Mouse (Mus musculus) embryonic facial prominence, embryonic 11.5 days (tissue): ENCODE data around the gene Aldh3a2. TPM values are rescaled to one million over a fixed set of nuclear protein-coding genes. Genes with fewer than 3 reads are reported as not detected.
"Not testable (repeated sequence)": the region's sequence is repeated elsewhere in the genome, so short reads cannot be mapped to it uniquely, and the experiment has no call there.

Experiments
- ATAC-seq: fragments of 200-750 bp; cut with Nextera tagmentation; replicated peaks from 2 replicates; pipeline ENCODE4 v1.8.0; 2017; ENCODE audit warnings: low read depth; ENCODE audit not compliant: insufficient number of reproducible peaks, low FRiP score, low TSS enrichment
- DNase-seq: peaks from one replicate; pipeline ENCODE4 v3.0.0-alpha.2; 2015; ENCODE audit warnings: low spot score
- H3K27ac ChIP-seq: fragments of 300-500 bp; sonication (generic); replicated peaks from 2 replicates; pipeline ENCODE4 v1.5.1; 2014; ENCODE audit warnings: mild to moderate bottlenecking, low read depth, low read length, control low read depth
- H3K27me3 ChIP-seq: fragments of 300-500 bp; sonication (generic); 2 replicates; pipeline ENCODE4 v1.6.1; 2014; ENCODE audit warnings: mild to moderate bottlenecking, low read length, moderate library complexity, mixed read lengths; ENCODE audit not compliant: control insufficient read depth, insufficient read depth
- H3K36me3 ChIP-seq: fragments of 300-500 bp; sonication (generic); replicated peaks from 2 replicates; pipeline ENCODE4 v1.6.1; 2014; ENCODE audit warnings: low read depth, mild to moderate bottlenecking, low read length, moderate library complexity, mixed read lengths; ENCODE audit not compliant: control insufficient read depth, insufficient read depth
- H3K4me1 ChIP-seq: fragments of 300-500 bp; sonication (generic); 2 replicates; pipeline ENCODE4 v1.6.1; 2014; ENCODE audit warnings: low read length, mixed read lengths; ENCODE audit not compliant: control insufficient read depth, insufficient read depth
- H3K4me2 ChIP-seq: fragments of 300-500 bp; sonication (generic); 2 replicates; pipeline ENCODE4 v1.6.1; 2014; ENCODE audit warnings: low read depth, mild to moderate bottlenecking, control low read depth, low read length, moderate library complexity
- H3K4me3 ChIP-seq: fragments of 300-500 bp; sonication (generic); 2 replicates; pipeline ENCODE4 v1.5.1; 2014; ENCODE audit warnings: low read depth, low read length, control low read depth
- H3K9ac ChIP-seq: fragments of 300-500 bp; sonication (generic); replicated peaks from 2 replicates; pipeline ENCODE4 v1.6.1; 2014; ENCODE audit warnings: mild to moderate bottlenecking, control low read depth, low read length
- H3K9me3 ChIP-seq: fragments of 300-500 bp; sonication (generic); replicated peaks from 2 replicates; pipeline ENCODE4 v1.6.1; 2016; ENCODE audit warnings: mild to moderate bottlenecking, low read length, inconsistent platforms, mixed read lengths; ENCODE audit not compliant: control insufficient read depth
- WGBS: fragments of 180-500 bp; shearing (Covaris S2); extraction: QIAGEN DNeasy Blood & Tissue Kit; methylation state at CpG from one replicate; pipeline ENCODE4 v1.1.7; 2014; 5-methylcytosine and 5-hydroxymethylcytosine counted together
- polyA plus RNA-seq: library from polyadenylated mRNA; unstranded; fragments of >200 nt; fragmentation: Nextera tagmentation; extraction: Ambion mirVana; gene quantifications from 2 replicates; pipeline ENCODE4 v1.2.1, GENCODE M21; 2014

Aldh3a2 gene
- polyA plus RNA-seq, 1 experiment from 2014 or later: 22.4 TPM

DNA sequence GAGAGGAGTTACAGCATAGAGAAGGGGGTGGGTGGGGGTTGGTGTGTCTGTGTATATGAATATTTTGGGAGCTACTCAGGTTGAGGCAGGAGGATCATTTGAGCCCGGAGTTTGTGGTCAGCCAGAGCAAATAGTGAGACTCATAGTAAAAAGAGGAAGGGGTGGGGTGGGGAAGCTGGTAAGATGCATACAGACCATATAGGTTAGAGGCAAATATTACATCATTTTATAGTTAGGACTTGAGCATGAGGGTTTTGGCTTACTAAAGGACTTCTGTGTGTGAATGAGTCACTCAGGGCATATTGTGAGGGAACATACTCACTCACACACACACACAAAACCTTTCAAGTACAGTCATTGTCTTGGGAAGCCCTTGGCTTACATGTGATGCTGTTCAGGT, 90.9 kb downstream of the Aldh3a2 start:
- Histone ChIP-seq H3K4me1 (no peaks in the 10 kb centered on the region), H3K9me3 (no peaks in the 10 kb centered on the region), H3K27ac (no peak overlapping the region), H3K9ac (no peak overlapping the region), H3K4me3 (no peak overlapping the region), H3K36me3 (no peaks in the 10 kb centered on the region), H3K27me3 (no peaks in the 10 kb centered on the region), H3K4me2 (no peak overlapping the region)
- ATAC-seq (no peak), DNase-seq (no peak)
- WGBS: 96% methylated on average over 1 of the region's 1 CpGs

- no peak overlapping the region for H3K4me2 ChIP-seq
- 73% methylated on average over 5 of the region's 5 CpGs for WGBS
Measured at GRCm38 (mm10) chr11:61175778-61176177, 91.5 kb downstream of the Aldh3a2 start.

DNA sequence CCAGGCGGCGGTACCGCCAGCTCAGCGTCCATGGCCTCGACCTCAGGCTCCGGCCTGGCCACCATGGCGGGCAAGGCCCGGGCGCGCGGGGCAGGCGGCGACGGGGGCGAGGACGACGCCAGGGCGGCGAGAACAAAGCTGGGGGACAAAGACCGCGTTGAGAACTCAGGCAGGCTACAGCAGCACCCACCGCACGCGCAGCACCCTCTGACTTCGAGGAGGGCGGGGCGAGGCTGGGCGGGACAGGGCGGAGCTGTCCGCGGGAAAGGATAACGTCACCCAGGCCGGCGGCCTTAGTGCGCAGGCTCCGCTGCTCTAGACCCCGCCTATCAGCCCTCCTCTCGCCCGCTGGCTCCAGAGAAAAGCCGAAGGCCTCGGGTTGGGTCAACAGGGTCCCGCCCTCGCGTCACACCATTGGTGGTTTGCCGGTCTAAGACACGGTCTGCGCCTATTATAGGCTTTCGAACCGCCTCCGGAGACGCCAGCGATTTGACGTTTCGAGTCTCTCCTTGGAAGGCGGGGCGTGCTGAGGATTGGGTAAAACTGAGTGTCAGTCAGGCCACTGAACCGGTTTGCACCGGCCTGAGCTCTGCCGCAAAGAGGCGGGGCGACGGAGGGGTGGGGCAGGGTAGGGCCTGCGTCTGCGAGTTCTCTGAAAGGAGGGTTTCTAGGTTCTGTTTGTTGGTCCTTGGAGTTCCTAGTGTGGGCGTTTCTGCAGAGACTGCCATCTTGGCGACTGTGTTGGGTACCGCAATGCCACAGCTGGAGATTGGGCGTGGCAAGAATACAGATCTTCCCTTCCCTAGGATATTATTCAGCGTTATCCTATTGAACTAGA, 92.2 kb downstream of the Aldh3a2 start, which contains the start of gene Usp22:
Gene Usp22 (minus strand): TSS at position 235 of the 838 bp plus-strand sequence.
- H3K4me3 ChIP-seq: peak within 1 kb of the TSS; percentile 98
- H3K27me3 ChIP-seq: no peaks in the 10 kb centered on the region
- H3K9ac ChIP-seq: peak within 1 kb of the TSS; percentile 97
- H3K9me3 ChIP-seq: no peaks in the 10 kb centered on the region
- H3K4me1 ChIP-seq: no peaks in the 10 kb centered on the region
- H3K36me3 ChIP-seq: no peaks in the 10 kb centered on the region
- H3K4me2 ChIP-seq: peak within 1 kb of the TSS; percentile 38
- peak within 1 kb of the TSS; percentile 89 for H3K27ac ChIP-seq
- under 1% methylated on average over 58 of the region's 69 CpGs for WGBS
- DNase-seq: peak; percentile 100
- peak; percentile 97 for ATAC-seq

More at GRCm38 (mm10) chr11:61175778-61176177, 91.5 kb downstream of the Aldh3a2 start:
- DNase-seq (no peak), ATAC-seq (no peak)
- no peaks in the 10 kb centered on the region for H3K9me3 ChIP-seq
- H3K4me3 ChIP-seq: no peak overlapping the region
- H3K4me1 ChIP-seq: no peaks in the 10 kb centered on the region
- no peaks in the 10 kb centered on the region for H3K27me3 ChIP-seq
- no peak overlapping the region for H3K9ac ChIP-seq
- H3K27ac ChIP-seq: no peak overlapping the region
- H3K36me3 ChIP-seq: no peaks in the 10 kb centered on the region

DNA sequence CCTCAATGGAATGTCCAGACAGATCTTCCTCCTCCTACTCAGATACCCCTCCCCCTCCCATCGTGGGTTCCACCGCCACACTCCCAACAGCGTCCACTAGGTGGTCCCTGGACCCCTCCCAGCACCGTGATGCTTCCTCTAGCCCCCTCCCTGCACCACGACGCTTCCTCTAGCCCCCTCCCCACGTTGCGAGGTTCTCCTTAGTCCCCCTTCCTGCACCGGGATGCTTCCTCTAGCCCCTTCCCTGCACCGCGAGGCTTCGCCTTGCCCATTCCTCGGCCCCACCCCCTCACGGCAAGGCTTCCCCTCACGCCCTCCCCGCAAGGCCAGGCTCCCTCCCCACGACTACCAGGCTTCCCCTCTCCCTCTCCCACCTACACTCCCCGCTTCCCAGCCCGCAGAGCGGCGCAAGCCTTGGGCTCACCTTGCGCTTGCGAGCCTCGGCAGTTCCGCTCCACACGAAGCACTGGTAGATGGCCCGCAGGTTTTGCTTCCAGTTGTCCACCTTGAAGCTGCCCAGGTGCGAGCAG, 92.9 kb downstream of the Aldh3a2 start:
- WGBS: under 1% methylated on average over 28 of the region's 28 CpGs

GRCm38 (mm10) chr11:61173477-61173876, 93.8 kb downstream of the Aldh3a2 start:
- not testable (repeated sequence) for ATAC-seq, H3K36me3 ChIP-seq, H3K27me3 ChIP-seq, DNase-seq, H3K27ac ChIP-seq, H3K9ac ChIP-seq, H3K9me3 ChIP-seq, H3K4me1 ChIP-seq
- 42% methylated on average over 15 of the region's 15 CpGs for WGBS
- H3K4me3 ChIP-seq: peak overlapping the region; percentile 98
- peak overlapping the region; percentile 38 for H3K4me2 ChIP-seq

More for the DNA sequence above, 92.9 kb downstream of the Aldh3a2 start:
- Histone ChIP-seq H3K27me3 (no peaks in the 10 kb centered on the region), H3K4me1 (no peaks in the 10 kb centered on the region), H3K27ac (peak overlapping the region; percentile 89), H3K4me3 (peak overlapping the region; percentile 98), H3K9ac (peak overlapping the region; percentile 97), H3K36me3 (no peaks in the 10 kb centered on the region), H3K9me3 (no peaks in the 10 kb centered on the region), H3K4me2 (peak overlapping the region; percentile 38)
- ATAC-seq (peak; percentile 37), DNase-seq (peak; percentile 89)

Other genes with a start within 250 kb of the Aldh3a2 start
- gene Kcnj12, start 244.9 kb downstream of the Aldh3a2 start, polyA plus RNA-seq: 2.4 and 2.7 TPM in 2 replicates
- gene Tnfrsf13b, start 140.7 kb downstream of the Aldh3a2 start, polyA plus RNA-seq: 0.81 and 1.5 TPM in 2 replicates
- gene Usp22, start 92.4 kb downstream of the Aldh3a2 start, polyA plus RNA-seq: 222 and 229 TPM in 2 replicates
- gene Aldh3a1, start 59.9 kb downstream of the Aldh3a2 start, polyA plus RNA-seq: not detected in 2 replicates
- gene Slc47a2, start 75.4 kb upstream of the Aldh3a2 start, polyA plus RNA-seq: not detected in 2 replicates
- 0.18 and 0.48 TPM in 2 replicates for gene Slc47a1, start 110.9 kb upstream of the Aldh3a2 start, polyA plus RNA-seq
- gene Rnf112, start 186.7 kb upstream of the Aldh3a2 start, polyA plus RNA-seq: 0.25 and 0.42 TPM in 2 replicates
- 234 and 251 TPM in 2 replicates for gene Mfap4, start 218.0 kb upstream of the Aldh3a2 start, polyA plus RNA-seq
- gene Mapk7, start 226.9 kb upstream of the Aldh3a2 start, polyA plus RNA-seq: 52.3 and 57.7 TPM in 2 replicates
- gene B9d1, start 237.7 kb upstream of the Aldh3a2 start, polyA plus RNA-seq: 32.1 and 37.0 TPM in 2 replicates